Mouse (Mus musculus) forebrain, embryonic 16.5 days (tissue): Measurements from ENCODE around the gene Tulp3. TPM values are rescaled to one million over a fixed set of nuclear protein-coding genes. Genes with fewer than 3 reads are reported as not detected.

Source experiments
- ATAC-seq: fragments of 200-750 bp; cut with Nextera tagmentation; 2 replicates; pipeline ENCODE4 v1.8.0; 2017; ENCODE audit warnings: mild to moderate bottlenecking, moderate library complexity
- H3K27ac ChIP-seq: fragments of 300-500 bp; sonication (generic); 2 replicates; pipeline ENCODE4 v1.5.1; 2014; ENCODE audit warnings: low read length, control low read depth
- H3K27me3 ChIP-seq: fragments of 300-500 bp; sonication (generic); replicated peaks from 2 replicates; pipeline ENCODE4 v1.6.1; 2014; ENCODE audit warnings: low read length; ENCODE audit not compliant: control insufficient read depth, insufficient read depth
- H3K36me3 ChIP-seq: fragments of 300-500 bp; sonication (generic); 2 replicates; pipeline ENCODE4 v1.6.1; 2014; ENCODE audit not compliant: control insufficient read depth, insufficient read depth
- H3K4me1 ChIP-seq: fragments of 300-500 bp; sonication (generic); replicated peaks from 2 replicates; pipeline ENCODE4 v1.6.1; 2014; ENCODE audit warnings: low read length; ENCODE audit not compliant: control insufficient read depth, insufficient read depth
- H3K4me2 ChIP-seq: fragments of 300-500 bp; sonication (generic); 2 replicates; pipeline ENCODE4 v1.6.1; 2014; ENCODE audit warnings: mild to moderate bottlenecking, low read length, control low read depth
- H3K4me3 ChIP-seq: fragments of 300-500 bp; sonication (generic); replicated peaks from 2 replicates; pipeline ENCODE4 v1.5.1; 2014; ENCODE audit warnings: mild to moderate bottlenecking, low read length, control low read depth
- H3K9ac ChIP-seq: fragments of 300-500 bp; sonication (generic); replicated peaks from 2 replicates; pipeline ENCODE4 v1.6.1; 2014; ENCODE audit warnings: low read depth, low read length, control low read depth
- H3K9me3 ChIP-seq: fragments of 300-500 bp; sonication (generic); 2 replicates; pipeline ENCODE4 v1.6.1; 2016; ENCODE audit warnings: low read length; ENCODE audit not compliant: control insufficient read depth
- WGBS: fragments of 180-500 bp; shearing (Covaris S2); extraction: QIAGEN DNeasy Blood & Tissue Kit; methylation state at CpG from one replicate; pipeline ENCODE4 v1.1.7; 2014; 5-methylcytosine and 5-hydroxymethylcytosine counted together
- polyA plus RNA-seq: library from polyadenylated mRNA; unstranded; fragments of >200 nt; fragmentation: Nextera tagmentation; extraction: Ambion mirVana; gene quantifications from 2 replicates; pipeline ENCODE4 v1.2.1, GENCODE M21; 2015

The Tulp3 gene
- polyA plus RNA-seq, 1 experiment from 2014 or later: 17.3 TPM

GRCm38 (mm10) chr6:128288681-128289080 is 67.0 kb downstream of the Tulp3 start:
- Histone ChIP-seq H3K9ac (no peak overlapping the region), H3K4me2 (no peak overlapping the region), H3K4me1 (peaks cover 7% of the 10 kb centered on the region; the same call in 1 of the 2 replicates), H3K27me3 (no peaks in the 10 kb centered on the region), H3K9me3 (no peaks in the 10 kb centered on the region), H3K27ac (no peak overlapping the region), H3K36me3 (no peaks in the 10 kb centered on the region), H3K4me3 (no peak overlapping the region)
- 83% methylated on average over 6 of the region's 6 CpGs for WGBS
- ATAC-seq: no peak

DNA sequence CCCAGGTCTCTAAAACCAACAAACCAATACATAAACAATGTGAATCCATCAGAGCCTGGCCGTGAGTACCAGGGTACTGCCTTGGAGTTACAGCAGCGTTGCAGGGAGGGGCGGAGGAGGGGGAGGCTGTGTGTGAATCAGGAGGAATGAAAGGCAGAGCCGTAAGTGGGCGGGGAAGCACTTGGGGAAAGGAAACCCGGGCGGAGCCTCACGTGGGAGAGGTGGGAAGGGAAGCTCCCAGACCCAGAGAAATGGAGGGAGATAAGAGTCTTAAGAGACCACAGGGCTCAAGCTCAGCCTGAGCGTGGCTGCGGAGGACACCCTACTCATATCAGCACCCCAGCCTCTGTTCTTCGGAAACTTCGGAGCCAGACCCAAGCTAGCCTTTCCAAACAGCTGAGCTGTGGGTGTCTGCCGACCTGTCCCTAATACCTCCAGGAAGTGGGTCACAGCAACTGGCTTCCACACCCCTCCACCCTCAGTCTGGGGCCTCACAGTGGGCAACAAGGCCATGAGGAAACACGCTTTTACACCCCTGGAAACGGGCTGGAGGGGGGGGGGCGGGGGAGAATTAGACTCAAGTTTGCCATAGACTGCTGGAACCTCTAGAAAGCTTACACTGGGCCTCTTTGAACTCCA is 69.7 kb downstream of the Tulp3 start:
- H3K9me3 ChIP-seq: no peaks in the 10 kb centered on the region
- peaks cover 7% of the 10 kb centered on the region; the same call in 1 of the 2 replicates for H3K4me1 ChIP-seq
- H3K36me3 ChIP-seq: no peaks in the 10 kb centered on the region
- H3K4me2 ChIP-seq: peak overlapping the region; percentile 33
- no peak overlapping the region for H3K4me3 ChIP-seq
- H3K27me3 ChIP-seq: no peaks in the 10 kb centered on the region
- no peak overlapping the region for H3K27ac ChIP-seq
- WGBS: 16% methylated on average over 16 of the region's 16 CpGs
- ATAC-seq: no peak
- H3K9ac ChIP-seq: no peak overlapping the region

- WGBS: 14% methylated on average over 3 of the region's 3 CpGs
- ATAC-seq: peak; percentile 82
- Histone ChIP-seq H3K9me3 (no peaks in the 10 kb centered on the region), H3K9ac (no peak overlapping the region), H3K4me1 (peaks cover 7% of the 10 kb centered on the region; the same call in 1 of the 2 replicates), H3K27me3 (no peaks in the 10 kb centered on the region), H3K4me3 (no peak overlapping the region), H3K27ac (no peak overlapping the region), H3K36me3 (no peaks in the 10 kb centered on the region), H3K4me2 (no peak overlapping the region)
These were observed 73.5 kb downstream of the Tulp3 start for GRCm38 (mm10) chr6:128282126-128282525.

GRCm38 (mm10) chr6:128280472-128281145 is 75.0 kb downstream of the Tulp3 start:
- Histone ChIP-seq H3K27me3 (no peaks in the 10 kb centered on the region), H3K27ac (no peak overlapping the region), H3K4me3 (no peak overlapping the region), H3K9ac (no peak overlapping the region), H3K4me2 (no peak overlapping the region), H3K36me3 (no peaks in the 10 kb centered on the region), H3K4me1 (peaks cover 1% of the 10 kb centered on the region; the same call in 1 of the 2 replicates), H3K9me3 (no peaks in the 10 kb centered on the region)
- ATAC-seq: no peak
- WGBS: 54% methylated on average over 14 of the region's 14 CpGs

DNA sequence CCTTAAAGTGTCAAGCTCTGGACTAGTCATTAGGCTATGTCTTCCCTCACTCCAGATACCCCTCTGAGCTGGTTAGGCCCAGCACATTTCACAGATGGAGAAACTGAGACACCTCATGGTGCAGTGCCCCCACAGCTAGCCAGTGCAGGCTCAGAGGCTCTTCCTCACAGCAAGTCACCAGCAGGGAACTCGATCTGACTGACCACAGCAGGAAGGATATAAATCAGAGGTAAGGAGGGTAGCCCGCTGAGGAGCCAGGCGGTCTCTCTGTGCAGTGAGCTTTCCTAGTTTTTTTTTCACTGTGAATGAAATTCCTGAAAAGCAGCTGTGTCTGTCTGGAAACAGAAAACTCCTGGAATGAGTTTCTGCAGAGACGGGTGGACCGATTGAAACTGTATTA is 76.0 kb downstream of the Tulp3 start:
- no peaks in the 10 kb centered on the region for H3K9me3 ChIP-seq
- no peak for ATAC-seq
- H3K27me3 ChIP-seq: no peaks in the 10 kb centered on the region
- WGBS: 62% methylated on average over 5 of the region's 5 CpGs
- no peaks in the 10 kb centered on the region for H3K36me3 ChIP-seq
- no peak overlapping the region for H3K4me3 ChIP-seq
- H3K27ac ChIP-seq: no peak overlapping the region
- no peak overlapping the region for H3K9ac ChIP-seq
- no peak overlapping the region for H3K4me2 ChIP-seq
- H3K4me1 ChIP-seq: no peaks in the 10 kb centered on the region

DNA sequence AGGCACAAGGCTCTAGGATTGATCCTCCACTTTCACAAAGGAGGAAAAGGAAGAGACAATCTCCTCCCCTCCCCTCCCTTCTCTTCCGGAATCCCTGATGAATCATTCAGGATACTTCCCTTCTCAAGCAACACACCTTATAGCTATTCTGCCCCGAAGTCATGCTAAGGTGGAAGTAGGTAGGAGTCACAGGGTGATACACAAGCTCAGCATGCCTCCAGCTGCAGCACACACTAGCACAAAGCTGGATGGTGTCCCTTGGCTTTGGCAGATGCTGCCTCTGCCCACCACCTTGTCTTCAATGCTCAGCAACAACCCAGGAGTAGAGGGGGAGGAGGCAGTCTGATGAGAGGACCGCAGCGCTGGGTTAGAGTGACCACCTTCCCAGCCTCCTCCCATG is 76.6 kb downstream of the Tulp3 start:
- Histone ChIP-seq H3K27me3 (no peaks in the 10 kb centered on the region), H3K36me3 (no peaks in the 10 kb centered on the region), H3K4me3 (no peak overlapping the region), H3K27ac (no peak overlapping the region), H3K4me1 (no peaks in the 10 kb centered on the region), H3K9me3 (no peaks in the 10 kb centered on the region), H3K9ac (no peak overlapping the region), H3K4me2 (no peak overlapping the region)
- ATAC-seq: no peak
- 77% methylated on average over 4 of the region's 4 CpGs for WGBS

DNA sequence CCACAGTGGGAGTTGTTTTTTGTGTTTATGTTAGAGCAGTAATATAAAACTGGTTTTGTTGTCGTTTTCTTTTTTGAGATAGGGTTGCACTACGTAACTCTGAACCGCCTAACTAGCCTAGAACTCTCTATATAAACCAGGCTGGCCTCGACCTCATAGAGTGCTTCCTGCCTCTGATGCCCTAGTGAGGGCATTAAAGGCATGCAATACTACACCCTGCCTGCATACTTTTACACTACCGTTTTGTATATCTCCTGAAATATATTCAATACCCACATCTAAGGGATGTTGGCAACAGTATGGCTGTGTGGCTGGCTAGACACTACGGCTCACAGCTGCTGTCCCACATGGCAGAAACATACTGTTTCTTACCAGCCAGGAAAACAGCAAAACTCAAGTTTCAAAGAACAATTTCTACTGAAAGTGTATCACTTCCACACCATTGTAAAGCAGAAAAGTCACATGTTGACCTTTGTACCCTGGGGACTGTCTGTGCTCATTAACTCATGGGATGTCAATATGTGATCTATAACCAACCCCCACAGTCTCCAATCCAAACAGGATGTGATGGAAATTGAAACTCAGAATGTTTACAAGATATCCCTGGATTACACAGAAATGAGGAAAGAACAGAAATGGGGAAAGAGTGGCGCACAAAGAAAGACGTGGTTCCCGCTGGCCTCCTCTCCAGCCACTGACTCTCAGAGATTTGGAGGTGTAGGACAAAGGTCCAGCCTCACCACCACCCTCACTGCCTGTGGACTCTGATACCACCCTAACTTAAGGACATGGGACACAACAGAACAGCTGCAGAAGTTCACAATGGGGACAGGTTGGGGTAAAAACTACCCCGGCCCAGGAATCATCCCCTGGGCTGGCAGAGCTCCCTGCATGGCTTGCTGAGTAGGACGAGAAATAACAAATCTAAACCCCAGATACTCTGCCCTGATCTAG is 78.2 kb downstream of the Tulp3 start:
- H3K27ac ChIP-seq: no peak overlapping the region
- H3K9me3 ChIP-seq: no peaks in the 10 kb centered on the region
- H3K27me3 ChIP-seq: no peaks in the 10 kb centered on the region
- H3K4me3 ChIP-seq: no peak overlapping the region
- peak; percentile 74 for ATAC-seq
- no peaks in the 10 kb centered on the region for H3K4me1 ChIP-seq
- 82% methylated on average over 11 of the region's 11 CpGs for WGBS
- no peak overlapping the region for H3K4me2 ChIP-seq
- H3K36me3 ChIP-seq: no peaks in the 10 kb centered on the region
- H3K9ac ChIP-seq: no peak overlapping the region

DNA sequence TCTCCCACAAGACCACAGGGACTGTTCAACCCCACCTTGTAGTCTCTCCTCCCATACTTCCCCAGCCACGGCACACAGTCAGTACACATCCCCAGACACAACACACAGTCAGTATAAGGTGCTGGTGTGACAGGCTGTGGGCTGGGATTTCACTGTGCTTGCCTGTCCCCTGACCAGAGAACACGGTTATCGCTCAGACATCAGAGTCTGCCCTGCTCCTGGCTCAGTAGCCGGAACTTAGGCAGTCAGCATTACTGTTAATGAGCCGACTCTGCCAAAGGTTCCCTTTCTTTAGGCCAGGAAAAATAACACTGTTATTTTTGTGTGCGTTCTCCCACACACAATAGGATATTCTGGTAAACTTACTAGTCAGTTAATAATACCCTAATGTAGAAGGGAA is 79.3 kb downstream of the Tulp3 start:
- WGBS: 82% methylated on average over 6 of the region's 6 CpGs
- Histone ChIP-seq H3K27me3 (no peaks in the 10 kb centered on the region), H3K27ac (no peak overlapping the region), H3K4me1 (no peaks in the 10 kb centered on the region), H3K4me3 (no peak overlapping the region), H3K9me3 (no peaks in the 10 kb centered on the region), H3K9ac (no peak overlapping the region), H3K36me3 (no peaks in the 10 kb centered on the region), H3K4me2 (no peak overlapping the region)
- ATAC-seq: no peak

- 88% methylated on average over 8 of the region's 8 CpGs for WGBS
- Histone ChIP-seq H3K4me3 (no peak overlapping the region), H3K36me3 (no peaks in the 10 kb centered on the region), H3K9ac (no peak overlapping the region), H3K4me1 (no peaks in the 10 kb centered on the region), H3K27ac (no peak overlapping the region), H3K9me3 (no peaks in the 10 kb centered on the region), H3K4me2 (no peak overlapping the region), H3K27me3 (no peaks in the 10 kb centered on the region)
- no peak for ATAC-seq
These were observed 80.1 kb downstream of the Tulp3 start for GRCm38 (mm10) chr6:128275506-128276064.
